Comparison of ENCODE assay signal across 12 mouse cellular contexts in genomic region chr17:84154302-84155028, GRCm38 (mm10). TPM values are rescaled to one million over a fixed set of nuclear protein-coding genes. Genes with fewer than 3 reads are reported as not detected.
DNase-seq lines count a peak whose midpoint lies in the region; ATAC-seq and TF ChIP-seq lines count a peak whose summit lies in the region.
"Had no signal": no experiment of that assay in that cellular context is flagged by ENCODE, and none has a peak within 500 bp of the region (broad histone marks: within the 10 kb centered on the region; RNA-seq: fewer than 3 reads in every experiment).

No protein-coding gene starts in this region.

- 64% methylated on average over 11 of the region's 11 CpGs for WGBS in thymus, adult 2 months
- whole genome bisulfite sequencing in limb, embryonic 13.5 days: 76% methylated on average over 11 of the region's 11 CpGs
- 73% methylated on average over 11 of the region's 11 CpGs for WGBS in kidney, embryonic 15.5 days

- H3K27me3 ChIP-seq in thymus, adult 2 months (ENCODE audit: control insufficient read depth, insufficient read depth, low read length): no peaks in the 10 kb centered on the region
- peaks cover 29% of the 10 kb centered on the region for H3K27me3 ChIP-seq in limb, embryonic 13.5 days
- H3K27me3 ChIP-seq in kidney, embryonic 15.5 days: no peaks in the 10 kb centered on the region

- TF ChIP-seq POLR2A in thymus, adult 2 months (IDR thresholded peaks at IDR 0.05; ENCODE audit: control insufficient read depth, extremely low read depth, insufficient read depth, low read length, poor library complexity): no peak

- H3K4me1 ChIP-seq in thymus, adult 2 months (replicated peaks; ENCODE audit: control insufficient read depth, insufficient read depth, low read length): peaks cover 55% of the 10 kb centered on the region
- peaks cover 48% of the 10 kb centered on the region for H3K4me1 ChIP-seq in limb, embryonic 13.5 days
- H3K4me1 ChIP-seq in kidney, embryonic 15.5 days: peaks cover 61% of the 10 kb centered on the region

- peak; percentile 12; the same call in 1 of the 2 replicates for ATAC-seq in limb, embryonic 13.5 days (ENCODE audit: low FRiP score, low read depth)
- no peak for ATAC-seq in kidney, embryonic 15.5 days (replicated peaks; ENCODE audit: low FRiP score)

- TF ChIP-seq CTCF in thymus, adult 2 months (IDR thresholded peaks at IDR 0.05; ENCODE audit: borderline replicate concordance, control insufficient read depth, extremely low read depth, insufficient read depth, low read length, poor library complexity): no peak

- no peak overlapping the region for H3K4me2 ChIP-seq in limb, embryonic 13.5 days (replicated peaks)
- no peak overlapping the region for H3K4me2 ChIP-seq in kidney, embryonic 15.5 days

- no peaks in the 10 kb centered on the region for H3K36me3 ChIP-seq in thymus, adult 2 months (ENCODE audit: control insufficient read depth, insufficient read depth, low read length)
- no peaks in the 10 kb centered on the region for H3K36me3 ChIP-seq in limb, embryonic 13.5 days
- H3K36me3 ChIP-seq in kidney, embryonic 15.5 days: no peaks in the 10 kb centered on the region

- H3K9me3 ChIP-seq in limb, embryonic 13.5 days: no peaks in the 10 kb centered on the region
- no peaks in the 10 kb centered on the region for H3K9me3 ChIP-seq in kidney, embryonic 15.5 days (replicated peaks)

- H3K4me3 ChIP-seq in thymus, adult 2 months (ENCODE audit: control insufficient read depth, insufficient read depth, low read length): no peak overlapping the region
- no peak overlapping the region for H3K4me3 ChIP-seq in limb, embryonic 13.5 days
- H3K4me3 ChIP-seq in kidney, embryonic 15.5 days (replicated peaks): no peak overlapping the region

- DNase-seq in heart, adult 11 months: peak; percentile 89
- DNase-seq in heart, adult 8-10 months (ENCODE audit: low spot score): no peak
- DNase-seq in thymus, adult 2 months: peak; percentile 9
- DNase-seq in thymus, postnatal 10 days (ENCODE audit: low spot score in 2 of 2): no peak
- peak; percentile 41 for DNase-seq in thymus, postnatal 4 days
- DNase-seq in Muller cell, postnatal 12 days (ENCODE audit: inconsistent ontology term): no peak
- DNase-seq: adrenal gland, adult 8-10 months; cerebellum, adult 8-10 months; lung, postnatal 14 days had no signal

- no peak overlapping the region for H3K27ac ChIP-seq in thymus, adult 2 months (ENCODE audit: control insufficient read depth, insufficient read depth, low read length)
- H3K27ac ChIP-seq in limb, embryonic 13.5 days: no peak overlapping the region
- no peak overlapping the region for H3K27ac ChIP-seq in kidney, embryonic 15.5 days
- H3K27ac ChIP-seq: kidney, postnatal 0 days had no signal

- H3K9ac ChIP-seq in limb, embryonic 13.5 days: no peak overlapping the region
- no peak overlapping the region for H3K9ac ChIP-seq in kidney, embryonic 15.5 days

RNA-seq across cellular contexts. Expression of gene Zfp36l2, which starts 33.3 kb away (rescaled TPM):
- total RNA-seq in heart, adult 8-10 months (2022): 10 to 100 TPM; 23.5 to 25.4 (median 24.4) TPM
- 182 and 287 TPM in 2 replicates for polyA plus RNA-seq in thymus, adult 2 months (2012; rRNA removed)
- polyA plus RNA-seq in limb, embryonic 13.5 days (2015; fragmentation: Nextera tagmentation; extraction: Ambion mirVana): 18.7 and 19.7 TPM in 2 replicates
- 13.7 and 14.7 TPM in 2 replicates for polyA plus RNA-seq in kidney, embryonic 15.5 days (2015; fragmentation: Nextera tagmentation; extraction: Ambion mirVana)

Comparison
In these comparisons a context has a peak if more than half of its experiments do, and no peak if none do; other contexts are left out.
1. DNase-seq: peak in heart, adult 11 months (single experiment), thymus, adult 2 months (single experiment) and thymus, postnatal 4 days (single experiment); none in heart, adult 8-10 months (single experiment), thymus, postnatal 10 days (0 of 2) and Muller cell, postnatal 12 days (single experiment).